Mouse (Mus musculus): ENCODE data around the gene Golga4. TPM values are rescaled to one million over a fixed set of nuclear protein-coding genes. Genes with fewer than 3 reads are reported as not detected.

Golga4 gene
- polyA plus RNA-seq, 1 experiment from 2014 or later: 68.6 TPM

- Histone ChIP-seq H3K4me1 (peaks cover 3% of the 10 kb centered on the region; the same call in 1 of the 2 replicates), H3K27me3 (no peaks in the 10 kb centered on the region), H3K9ac (no peak overlapping the region), H3K9me3 (no peaks in the 10 kb centered on the region), H3K4me2 (replicated peaks) (no peak overlapping the region), H3K36me3 (peaks cover 77% of the 10 kb centered on the region), H3K27ac (no peak overlapping the region), H3K4me3 (no peak overlapping the region)
- no peak for ATAC-seq (ENCODE audit: insufficient number of reproducible peaks, insufficient read depth, low FRiP score, low TSS enrichment)
- 89% methylated on average over 6 of the region's 6 CpGs for WGBS
These were observed 63.3 kb downstream of the Golga4 start for GRCm38 (mm10) chr9:118569328-118569727.

GRCm38 (mm10) chr9:118570865-118571264 lies 64.8 kb downstream of the Golga4 start:
- ATAC-seq (ENCODE audit: insufficient number of reproducible peaks, insufficient read depth, low FRiP score, low TSS enrichment): no peak
- Histone ChIP-seq H3K4me2 (replicated peaks) (no peak overlapping the region), H3K4me1 (peaks cover under 1% of the 10 kb centered on the region; the same call in 1 of the 2 replicates), H3K4me3 (no peak overlapping the region), H3K9me3 (no peaks in the 10 kb centered on the region), H3K27me3 (no peaks in the 10 kb centered on the region), H3K36me3 (peaks cover 76% of the 10 kb centered on the region), H3K9ac (no peak overlapping the region), H3K27ac (no peak overlapping the region)
- 82% methylated on average over 4 of the region's 4 CpGs for WGBS

GRCm38 (mm10) chr9:118571701-118572100 lies 65.6 kb downstream of the Golga4 start:
- no peak overlapping the region for H3K4me3 ChIP-seq
- no peak overlapping the region for H3K27ac ChIP-seq
- no peaks in the 10 kb centered on the region for H3K27me3 ChIP-seq
- no peak for ATAC-seq (ENCODE audit: insufficient number of reproducible peaks, insufficient read depth, low FRiP score, low TSS enrichment)
- H3K4me1 ChIP-seq: no peaks in the 10 kb centered on the region
- no peaks in the 10 kb centered on the region for H3K9me3 ChIP-seq
- no peak overlapping the region for H3K4me2 ChIP-seq (replicated peaks)
- peaks cover 76% of the 10 kb centered on the region for H3K36me3 ChIP-seq
- H3K9ac ChIP-seq: no peak overlapping the region
- WGBS: 88% methylated on average over 4 of the region's 4 CpGs

DNA sequence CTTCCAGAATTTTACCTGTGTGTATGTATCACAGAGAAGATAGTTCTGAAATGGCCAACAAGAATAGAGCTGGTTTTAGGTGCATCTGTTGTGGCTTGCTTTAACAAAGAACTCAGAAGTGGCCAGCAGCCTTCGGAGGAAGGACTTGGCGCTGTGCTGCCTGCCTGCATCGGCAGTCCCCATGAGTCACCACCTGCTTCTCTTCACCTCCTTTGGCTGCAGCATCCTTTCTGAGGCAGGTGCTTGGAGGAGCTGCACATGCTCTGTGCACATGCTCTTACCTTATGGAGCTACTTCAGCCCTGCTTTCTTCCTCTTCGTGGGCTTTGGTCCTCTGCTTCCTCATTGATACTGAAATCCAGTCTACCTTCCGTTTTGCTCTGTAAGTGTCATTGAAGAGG lies 68.8 kb downstream of the Golga4 start:
- WGBS: 92% methylated on average over 5 of the region's 5 CpGs
- Histone ChIP-seq H3K9ac (no peak overlapping the region), H3K36me3 (peaks cover 64% of the 10 kb centered on the region), H3K27me3 (no peaks in the 10 kb centered on the region), H3K4me1 (no peaks in the 10 kb centered on the region), H3K4me3 (no peak overlapping the region), H3K4me2 (replicated peaks) (no peak overlapping the region), H3K27ac (no peak overlapping the region), H3K9me3 (no peaks in the 10 kb centered on the region)
- no peak for ATAC-seq (ENCODE audit: insufficient number of reproducible peaks, insufficient read depth, low FRiP score, low TSS enrichment)

DNA sequence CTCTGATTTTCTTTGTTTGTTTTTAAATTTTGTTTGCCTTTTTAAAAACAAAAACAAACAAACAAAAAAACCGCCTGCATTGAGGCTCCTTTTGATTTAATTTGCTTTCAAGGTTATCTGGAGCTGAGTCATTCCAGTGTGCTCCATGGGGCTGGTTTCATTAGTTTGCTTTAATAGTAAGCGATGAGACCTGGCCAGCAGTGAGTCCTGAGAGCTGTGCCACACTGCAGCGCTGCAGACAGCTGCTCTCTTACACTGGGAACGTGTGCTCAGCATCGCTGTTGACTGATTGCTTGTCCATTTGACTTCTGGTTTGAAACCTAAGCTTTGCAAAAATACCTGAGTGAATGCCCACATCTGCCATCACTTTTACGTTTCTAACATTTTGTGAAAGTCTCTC lies 74.3 kb downstream of the Golga4 start:
- no peak overlapping the region for H3K9ac ChIP-seq
- H3K36me3 ChIP-seq: peaks cover 44% of the 10 kb centered on the region
- H3K27ac ChIP-seq: no peak overlapping the region
- no peaks in the 10 kb centered on the region for H3K27me3 ChIP-seq
- WGBS: 69% methylated on average over 6 of the region's 6 CpGs
- no peaks in the 10 kb centered on the region for H3K9me3 ChIP-seq
- no peaks in the 10 kb centered on the region for H3K4me1 ChIP-seq
- no peak overlapping the region for H3K4me3 ChIP-seq
- H3K4me2 ChIP-seq (replicated peaks): no peak overlapping the region
- no peak for ATAC-seq (ENCODE audit: insufficient number of reproducible peaks, insufficient read depth, low FRiP score, low TSS enrichment)

GRCm38 (mm10) chr9:118582757-118583156 lies 76.7 kb downstream of the Golga4 start:
- no peak overlapping the region for H3K4me3 ChIP-seq
- no peaks in the 10 kb centered on the region for H3K27me3 ChIP-seq
- H3K4me1 ChIP-seq: no peaks in the 10 kb centered on the region
- WGBS: 66% methylated on average over 6 of the region's 6 CpGs
- H3K36me3 ChIP-seq: peaks cover 25% of the 10 kb centered on the region
- no peak overlapping the region for H3K27ac ChIP-seq
- H3K9me3 ChIP-seq: no peaks in the 10 kb centered on the region
- H3K9ac ChIP-seq: no peak overlapping the region
- no peak overlapping the region for H3K4me2 ChIP-seq (replicated peaks)
- no peak for ATAC-seq (ENCODE audit: insufficient number of reproducible peaks, insufficient read depth, low FRiP score, low TSS enrichment)

DNA sequence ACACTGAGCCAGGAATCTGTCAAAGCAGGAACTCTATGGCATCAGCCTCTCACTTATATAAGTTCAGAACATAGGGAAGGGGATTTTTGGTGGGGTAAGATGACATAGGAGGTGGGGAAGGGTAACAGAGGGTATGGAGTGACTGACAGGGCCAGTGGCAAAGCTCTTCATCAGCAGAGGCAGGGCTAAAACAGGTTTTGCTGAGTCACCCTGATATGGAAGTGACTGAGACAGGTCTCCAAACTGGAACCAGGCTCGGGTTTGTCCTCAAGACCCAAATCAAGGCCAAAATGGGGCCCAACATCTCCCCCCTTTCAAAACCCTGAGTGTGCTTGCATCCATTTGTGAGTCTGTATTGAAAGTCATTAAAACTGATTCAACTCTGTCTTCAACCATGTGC lies 78.8 kb downstream of the Golga4 start:
- 80% methylated on average over 1 of the region's 1 CpGs for WGBS
- Histone ChIP-seq H3K4me2 (replicated peaks) (no peak overlapping the region), H3K4me1 (peaks cover 4% of the 10 kb centered on the region; the same call in 1 of the 2 replicates), H3K9me3 (no peaks in the 10 kb centered on the region), H3K27ac (no peak overlapping the region), H3K27me3 (no peaks in the 10 kb centered on the region), H3K36me3 (peaks cover 18% of the 10 kb centered on the region), H3K9ac (no peak overlapping the region), H3K4me3 (no peak overlapping the region)
- ATAC-seq (ENCODE audit: insufficient number of reproducible peaks, insufficient read depth, low FRiP score, low TSS enrichment): no peak

- no peak for ATAC-seq (ENCODE audit: insufficient number of reproducible peaks, insufficient read depth, low FRiP score, low TSS enrichment)
- H3K27me3 ChIP-seq: no peaks in the 10 kb centered on the region
- H3K4me3 ChIP-seq: no peak overlapping the region
- H3K27ac ChIP-seq: no peak overlapping the region
- WGBS: 89% methylated on average over 6 of the region's 6 CpGs
- H3K4me1 ChIP-seq: peaks cover 16% of the 10 kb centered on the region; the same call in 1 of the 2 replicates
- H3K4me2 ChIP-seq (replicated peaks): no peak overlapping the region
- H3K36me3 ChIP-seq: peaks cover 18% of the 10 kb centered on the region
- no peak overlapping the region for H3K9ac ChIP-seq
- H3K9me3 ChIP-seq: no peaks in the 10 kb centered on the region
These were observed 79.9 kb downstream of the Golga4 start for GRCm38 (mm10) chr9:118585998-118586397.

- Histone ChIP-seq H3K9me3 (no peaks in the 10 kb centered on the region), H3K27me3 (no peaks in the 10 kb centered on the region), H3K27ac (no peak overlapping the region), H3K4me2 (replicated peaks) (no peak overlapping the region), H3K4me3 (no peak overlapping the region), H3K9ac (no peak overlapping the region), H3K36me3 (peaks cover 13% of the 10 kb centered on the region), H3K4me1 (peaks cover 27% of the 10 kb centered on the region)
- ATAC-seq (ENCODE audit: insufficient number of reproducible peaks, insufficient read depth, low FRiP score, low TSS enrichment): no peak
- 38% methylated on average over 4 of the region's 4 CpGs for WGBS
These were observed 81.0 kb downstream of the Golga4 start for GRCm38 (mm10) chr9:118587115-118587514.

GRCm38 (mm10) chr9:118589249-118589648 lies 83.2 kb downstream of the Golga4 start:
- WGBS: 32% methylated on average over 3 of the region's 3 CpGs
- Histone ChIP-seq H3K27me3 (no peaks in the 10 kb centered on the region), H3K9me3 (no peaks in the 10 kb centered on the region), H3K4me3 (no peak overlapping the region), H3K36me3 (no peaks in the 10 kb centered on the region), H3K9ac (no peak overlapping the region), H3K4me1 (peaks cover 46% of the 10 kb centered on the region), H3K27ac (no peak overlapping the region), H3K4me2 (replicated peaks) (no peak overlapping the region)
- ATAC-seq (ENCODE audit: insufficient number of reproducible peaks, insufficient read depth, low FRiP score, low TSS enrichment): no peak

DNA sequence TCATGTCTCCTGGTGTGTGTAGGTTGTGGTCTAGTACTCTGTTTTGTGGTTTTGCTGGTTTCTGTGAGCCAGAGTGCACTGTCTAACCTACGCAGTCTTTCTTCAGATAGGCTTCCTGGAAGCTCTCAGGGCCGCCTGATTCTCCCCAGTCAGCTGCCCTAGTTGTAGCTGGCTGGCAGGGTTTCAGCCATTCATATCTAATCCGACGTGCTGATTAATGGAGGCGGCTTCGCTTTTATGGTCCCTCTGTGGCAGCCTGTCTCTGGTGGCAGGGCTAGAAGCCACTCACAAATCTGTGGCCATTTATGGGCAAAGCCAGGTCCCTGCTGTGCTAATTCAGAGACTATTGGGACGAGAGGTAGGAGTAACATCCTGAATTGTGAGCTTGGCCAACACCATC lies 84.2 kb downstream of the Golga4 start:
- no peak overlapping the region for H3K4me3 ChIP-seq
- 73% methylated on average over 7 of the region's 7 CpGs for WGBS
- ATAC-seq (ENCODE audit: insufficient number of reproducible peaks, insufficient read depth, low FRiP score, low TSS enrichment): no peak
- no peak overlapping the region for H3K9ac ChIP-seq
- H3K4me2 ChIP-seq (replicated peaks): no peak overlapping the region
- no peaks in the 10 kb centered on the region for H3K36me3 ChIP-seq
- H3K4me1 ChIP-seq: peaks cover 46% of the 10 kb centered on the region
- H3K9me3 ChIP-seq: no peaks in the 10 kb centered on the region
- H3K27me3 ChIP-seq: no peaks in the 10 kb centered on the region
- peak overlapping the region; percentile 51; the same call in 1 of the 2 replicates for H3K27ac ChIP-seq

- Histone ChIP-seq H3K9me3 (no peaks in the 10 kb centered on the region), H3K9ac (no peak overlapping the region), H3K27ac (no peak overlapping the region), H3K27me3 (no peaks in the 10 kb centered on the region), H3K4me2 (replicated peaks) (no peak overlapping the region), H3K4me3 (no peak overlapping the region), H3K4me1 (peaks cover 46% of the 10 kb centered on the region), H3K36me3 (no peaks in the 10 kb centered on the region)
- 51% methylated on average over 6 of the region's 6 CpGs for WGBS
- ATAC-seq (ENCODE audit: insufficient number of reproducible peaks, insufficient read depth, low FRiP score, low TSS enrichment): no peak
These were observed 85.6 kb downstream of the Golga4 start for GRCm38 (mm10) chr9:118591633-118592032.

Measured in embryonic facial prominence, embryonic 12.5 days (tissue).